Mouse (Mus musculus) CH12.LX (cell line): ENCODE results near the gene Ano1.

Experiments
- CTCF ChIP-seq, 2 experiments: IDR thresholded peaks in 1 of 2; conservative IDR thresholded peaks in 1 of 2; 2 replicates each; pipeline ENCODE4 v1.5.1; 2011 to 2012; ENCODE audit warnings: low read depth in 2 of 2, low read length in 2 of 2, improper control_type of control experiment in 1 of 2, inconsistent platforms in 1 of 2, mild to moderate bottlenecking in 1 of 2, moderate library complexity in 1 of 2
- ETS1 ChIP-seq: conservative IDR thresholded peaks from 2 replicates; pipeline ENCODE4 v1.6.1; 2012; ENCODE audit warnings: low read depth, mild to moderate bottlenecking, inconsistent platforms, low read length, improper control_type of control experiment, moderate library complexity
- KAT2A ChIP-seq: IDR thresholded peaks from 2 replicates; pipeline ENCODE4 v1.6.1; 2012; ENCODE audit warnings: low read length, improper control_type of control experiment, inconsistent platforms; ENCODE audit not compliant: insufficient replicate concordance
- MXI1 ChIP-seq: IDR thresholded peaks from 2 replicates; pipeline ENCODE4 v1.6.1; 2011; ENCODE audit warnings: mild to moderate bottlenecking, low read depth, low read length, improper control_type of control experiment
- RAD21 ChIP-seq: IDR thresholded peaks from 2 replicates; pipeline ENCODE4 v1.6.1; 2011; ENCODE audit warnings: low read depth, mild to moderate bottlenecking, low read length, improper control_type of control experiment, moderate library complexity

GRCm38 (mm10) chr7:144789601-144790556, 38.1 kb upstream of the Ano1 start:
- TF ChIP-seq CTCF (conservative IDR thresholded peaks at IDR 0.05 in 1 of 2, IDR thresholded peaks at IDR 0.05 in 1 of 2; ENCODE audit: low read depth in 2 of 2, low read length in 2 of 2) = peak in 1 of 2 experiments; percentile 23; a peak in 2 of 4 replicates
- no peak for TF ChIP-seq KAT2A
- TF ChIP-seq RAD21 = no peak; the same call in none of the 2 replicates
- no peak for TF ChIP-seq ETS1
- no peak for TF ChIP-seq MXI1
